Mouse (Mus musculus): ENCODE data around the gene Sap30. TPM values are rescaled to one million over a fixed set of nuclear protein-coding genes. Genes with fewer than 3 reads are reported as not detected.

Sap30 gene
- polyA plus RNA-seq, 1 experiment from 2014 or later: 29.9 TPM

GRCm38 (mm10) chr8:57432802-57433201, 54.9 kb downstream of the Sap30 start:
- Histone ChIP-seq H3K27me3 (ENCODE audit: control insufficient read depth, insufficient read depth, low read length) (no peaks in the 10 kb centered on the region; the same call in 1 of the 2 replicates), H3K9ac (no peak overlapping the region), H3K4me1 (replicated peaks; ENCODE audit: control insufficient read depth, insufficient read depth, low read length) (no peaks in the 10 kb centered on the region), H3K27ac (no peak overlapping the region), H3K4me2 (replicated peaks) (no peak overlapping the region), H3K4me3 (replicated peaks; ENCODE audit: low read length) (no peak overlapping the region), H3K9me3 (ENCODE audit: control insufficient read depth, low read length) (no peaks in the 10 kb centered on the region), H3K36me3 (replicated peaks; ENCODE audit: control insufficient read depth, insufficient read depth) (no peaks in the 10 kb centered on the region)
- no peak for DNase-seq (ENCODE audit: low spot score)
- WGBS: 84% methylated on average over 5 of the region's 5 CpGs
- ATAC-seq (ENCODE audit: low FRiP score): no peak

Other genes with a start within 250 kb of the Sap30 start
- gene Hand2, start 166.9 kb downstream of the Sap30 start, polyA plus RNA-seq (2014; fragmentation: Nextera tagmentation; extraction: Ambion mirVana): not detected in 2 replicates
- 8.9 and 10.2 TPM in 2 replicates for gene Scrg1, start 31.9 kb downstream of the Sap30 start, polyA plus RNA-seq (2014; fragmentation: Nextera tagmentation; extraction: Ambion mirVana)
- gene Hmgb2, start 24.0 kb upstream of the Sap30 start, polyA plus RNA-seq (2014; fragmentation: Nextera tagmentation; extraction: Ambion mirVana): 58.4 and 60.7 TPM in 2 replicates
- 14.0 and 14.6 TPM in 2 replicates for gene Galnt7, start 165.2 kb upstream of the Sap30 start, polyA plus RNA-seq (2014; fragmentation: Nextera tagmentation; extraction: Ambion mirVana)

All from hindbrain, embryonic 14.5 days (tissue).